Mouse (Mus musculus) frontal cortex, postnatal 25 days (tissue): ENCODE measurements around the gene Ttc32.

Experiments
- DNase-seq, 2 experiments: peaks; one replicate each; pipeline ENCODE4 v3.0.0; 2022; ENCODE audit warnings: low spot score in 2 of 2

Ttc32 gene

DNA sequence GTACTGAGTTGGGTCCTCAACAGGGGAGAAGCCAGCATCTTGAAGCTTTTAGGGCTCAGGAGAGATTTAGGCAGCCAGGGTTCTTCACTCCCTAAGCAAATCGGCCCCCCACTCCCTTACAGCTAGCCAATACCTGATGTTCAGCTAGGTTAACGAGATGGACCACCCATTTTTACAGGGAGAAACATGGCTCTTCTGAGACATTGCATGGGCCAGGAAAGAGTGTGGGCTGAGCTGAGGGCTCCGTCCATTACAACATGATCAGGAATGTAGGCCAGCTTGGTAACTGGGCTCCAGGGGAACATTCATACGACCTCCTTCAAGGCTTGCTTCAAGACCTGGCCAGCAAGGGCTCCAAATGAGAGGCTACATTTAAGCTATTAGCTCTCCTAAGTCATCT lies 16.9 kb downstream of the Ttc32 start:
- DNase-seq = no peak

DNA sequence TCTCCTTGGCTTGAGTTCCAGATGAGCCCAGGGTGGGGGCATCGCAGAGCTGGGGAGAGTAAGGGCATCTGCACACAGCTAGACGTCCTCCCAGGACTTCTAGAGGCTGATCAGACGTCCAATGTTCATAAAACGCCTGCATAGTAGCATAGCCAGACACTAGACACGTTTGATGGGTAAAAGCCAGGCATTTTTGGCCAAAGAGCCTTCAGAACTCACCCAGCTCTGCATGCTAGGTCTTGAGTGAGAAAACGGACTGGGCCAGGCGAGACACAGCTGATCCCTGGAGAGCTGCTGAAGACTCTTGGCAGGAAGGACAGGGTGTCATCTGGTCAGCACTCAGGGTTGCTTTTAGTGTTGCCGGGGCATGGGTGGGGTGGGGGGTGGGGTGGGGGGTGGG lies 18.3 kb downstream of the Ttc32 start:
- DNase-seq = no peak

- DNase-seq = no peak
These were observed 21.0 kb downstream of the Ttc32 start for GRCm38 (mm10) chr12:9050824-9051223.

GRCm38 (mm10) chr12:9052075-9052829 lies 22.5 kb downstream of the Ttc32 start:
- DNase-seq = peak; percentile 73 to 74

GRCm38 (mm10) chr12:9053345-9053744 lies 23.5 kb downstream of the Ttc32 start:
- DNase-seq = no peak

GRCm38 (mm10) chr12:9054012-9054411 lies 24.2 kb downstream of the Ttc32 start:
- DNase-seq = no peak

- DNase-seq = no peak
These were observed 25.5 kb downstream of the Ttc32 start for GRCm38 (mm10) chr12:9055269-9055668.

DNA sequence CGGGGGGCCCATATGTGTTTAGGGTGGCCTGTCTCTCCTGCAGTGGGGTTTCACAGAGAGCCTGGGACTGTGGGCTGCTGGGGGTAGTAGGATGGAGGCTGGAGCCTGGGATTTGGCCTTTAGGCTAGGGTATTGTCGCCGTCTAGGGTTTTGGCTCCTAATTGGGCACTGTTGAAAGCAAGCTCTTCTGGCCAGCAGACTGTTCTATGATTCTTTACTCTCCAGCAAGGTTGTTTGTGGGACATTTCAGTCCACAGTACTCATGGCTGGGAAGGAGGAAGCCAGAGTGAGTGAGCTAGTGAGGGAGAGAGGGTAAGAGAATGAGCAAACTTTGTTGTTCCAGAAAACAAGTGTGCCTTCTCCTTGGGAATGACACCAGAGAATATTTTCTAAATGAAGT lies 29.7 kb downstream of the Ttc32 start:
- no peak for DNase-seq

DNA sequence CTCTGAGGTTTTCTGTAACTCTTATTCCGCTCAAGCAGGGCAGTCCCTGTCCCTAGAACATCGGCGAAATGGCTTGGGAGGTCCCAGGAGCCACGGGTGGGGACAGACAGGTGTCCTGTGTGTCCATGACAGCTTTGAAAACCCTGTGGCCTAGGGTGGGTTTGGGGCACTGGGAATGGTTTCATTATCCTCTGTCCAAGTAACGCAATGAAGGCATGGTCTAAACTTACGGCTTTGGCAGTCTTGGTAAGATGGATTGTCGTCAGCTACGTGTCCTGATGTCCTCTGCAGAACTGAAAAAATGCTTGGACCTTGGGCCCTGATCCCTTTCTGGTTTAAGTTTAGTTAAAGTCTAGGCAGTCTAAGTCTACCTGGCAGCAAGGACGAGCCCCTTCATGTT lies 30.2 kb downstream of the Ttc32 start:
- DNase-seq = no peak

GRCm38 (mm10) chr12:9063611-9064010 lies 33.8 kb downstream of the Ttc32 start:
- no peak for DNase-seq

- DNase-seq = no peak
These were observed 41.3 kb downstream of the Ttc32 start for GRCm38 (mm10) chr12:9071058-9071457.

DNA sequence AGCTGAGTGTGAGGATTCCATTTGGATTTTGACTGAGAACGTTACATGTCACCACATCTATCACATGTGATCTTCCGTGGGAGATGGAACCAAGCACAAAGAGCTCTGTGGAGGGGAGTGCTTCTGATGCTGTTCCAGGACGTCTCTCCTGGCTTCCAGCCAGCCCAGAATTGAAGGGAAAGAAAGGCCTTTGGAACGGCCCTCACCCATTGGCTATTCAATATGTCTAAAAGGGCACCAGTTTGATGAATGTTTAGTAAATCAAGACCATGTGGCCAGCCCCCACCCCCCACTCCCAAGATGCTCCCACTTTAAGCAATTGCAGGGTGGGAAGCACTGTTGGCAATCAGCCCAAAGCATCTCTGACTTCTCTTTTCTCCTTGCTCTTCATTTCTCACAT lies 41.7 kb downstream of the Ttc32 start:
- no peak for DNase-seq

- DNase-seq = no peak
These were observed 47.8 kb downstream of the Ttc32 start for GRCm38 (mm10) chr12:9077554-9078125.

DNA sequence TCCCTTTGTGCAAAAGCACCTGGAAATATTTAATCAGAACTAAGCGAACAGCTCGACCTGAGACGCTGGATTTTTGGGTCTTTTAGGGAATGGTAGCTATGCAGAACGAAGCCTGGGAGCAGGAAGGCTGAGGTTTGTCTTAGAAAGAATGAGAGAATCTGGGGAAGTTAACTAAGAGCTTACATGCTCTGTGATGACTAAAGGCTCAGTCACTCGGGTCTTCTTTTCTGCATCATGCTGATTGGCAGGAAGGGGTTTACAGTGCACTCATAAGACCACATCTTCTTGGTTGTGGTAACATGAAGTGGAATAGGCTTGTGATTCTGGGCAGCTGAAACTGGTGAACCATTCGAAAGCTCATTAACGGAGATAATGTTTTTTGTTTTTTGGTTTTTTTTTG lies 60.4 kb downstream of the Ttc32 start:
- no peak for DNase-seq
